Mouse (Mus musculus): Measurements from ENCODE around the gene Prnp.

GRCm38 (mm10) chr2:131932275-131932902 is 22.7 kb downstream of the Prnp start:
- no peak for TF ChIP-seq CTCF (IDR thresholded peaks at IDR 0.05; ENCODE audit: borderline replicate concordance, insufficient read depth, low read depth, low read length)
- no peak for TF ChIP-seq POLR2A (IDR thresholded peaks at IDR 0.05; ENCODE audit: borderline replicate concordance, insufficient read depth, low read length)
